Mouse (Mus musculus): ENCODE measurements around the gene Ddit4l.

- no peak for TF ChIP-seq CTCF (IDR thresholded peaks at IDR 0.05; ENCODE audit: extremely low read depth, insufficient read length, insufficient replicate concordance, low read depth, low read length)
- TF ChIP-seq POLR2A (IDR thresholded peaks at IDR 0.05; ENCODE audit: low read depth, low read length) = no peak
These were observed 45.3 kb upstream of the Ddit4l start for GRCm38 (mm10) chr3:137576146-137576545.
